Mouse (Mus musculus) C2C12 (cell line): ENCODE measurements at regions not wholly inside any gene's neighbourhood (a gene's known extent, or its start where the extent isn't known, plus 50 kb on each side); places are given as distances from the start of the nearest gene placed in this dataset.

ENCODE experiments used
- CTCF ChIP-seq: IDR thresholded peaks from one replicate; pipeline ENCODE4 v1.5.1; 2011; ENCODE audit not compliant: control insufficient read depth, insufficient read depth, insufficient read length
- USF1 ChIP-seq: IDR thresholded peaks from one replicate; pipeline ENCODE4 v1.6.1; 2011; ENCODE audit warnings: low read depth, mild to moderate bottlenecking, control low read depth, moderate library complexity

DNA sequence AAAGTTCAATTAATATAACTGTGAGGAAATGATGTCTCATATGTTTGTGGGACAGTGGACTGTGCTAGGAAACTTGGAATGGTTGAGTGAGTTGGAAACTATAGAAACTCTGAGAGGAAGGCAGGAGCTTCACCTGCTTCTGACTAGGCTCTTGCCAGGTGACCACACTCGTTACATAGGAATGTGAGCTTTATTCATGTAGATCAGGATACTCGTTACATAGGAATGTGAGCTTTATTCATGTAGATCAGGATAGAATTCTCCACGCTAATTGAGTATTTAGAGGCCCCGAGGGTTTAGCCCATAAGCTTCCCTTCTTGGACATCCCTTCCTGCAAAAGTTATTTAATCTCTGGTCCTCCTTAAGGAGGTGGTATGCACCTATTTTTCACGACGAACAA lies 101.9 kb downstream of the Gm9733 start:
- TF ChIP-seq CTCF (no peak), USF1 (no peak)
